Mouse (Mus musculus): ENCODE data around the gene Gad1.

GRCm38 (mm10) chr2:70551446-70551845, 1.4 kb upstream of the Gad1 start:
- no peak for TF ChIP-seq CTCF (IDR thresholded peaks at IDR 0.05; ENCODE audit: extremely low read depth, insufficient read depth, insufficient read length, insufficient replicate concordance)
- TF ChIP-seq POLR2A (IDR thresholded peaks at IDR 0.05; ENCODE audit: low read depth, low read length): no peak
